ENCODE assay signal across 13 mouse cellular contexts in genomic region chr1:182679582-182679981, GRCm38 (mm10).
DNase-seq lines count a peak whose midpoint lies in the region; ATAC-seq and TF ChIP-seq lines count a peak whose summit lies in the region.
"Had no signal": no experiment of that assay in that cellular context is flagged by ENCODE, and none has a peak within 500 bp of the region (broad histone marks: within the 10 kb centered on the region; RNA-seq: fewer than 3 reads in every experiment).

No protein-coding gene starts in this region.

- H3K4me1 ChIP-seq in forebrain, embryonic 10.5 days: peaks cover 19% of the 10 kb centered on the region
- H3K4me1 ChIP-seq in forebrain, embryonic 16.5 days (replicated peaks; ENCODE audit: control insufficient read depth, insufficient read depth, low read length): peaks cover 10% of the 10 kb centered on the region
- H3K4me1 ChIP-seq in embryonic facial prominence, embryonic 10.5 days: peaks cover 32% of the 10 kb centered on the region
- peaks cover 30% of the 10 kb centered on the region for H3K4me1 ChIP-seq in kidney, embryonic 16.5 days (ENCODE audit: insufficient read depth, low read length)
- H3K4me1 ChIP-seq in lung, embryonic 16.5 days (replicated peaks; ENCODE audit: control insufficient read depth, insufficient read depth, low read length): peaks cover 16% of the 10 kb centered on the region
- peaks cover 1% of the 10 kb centered on the region; the same call in 1 of the 2 replicates for H3K4me1 ChIP-seq in heart, adult 2 months (ENCODE audit: control insufficient read depth, insufficient read depth, low read length)
- H3K4me1 ChIP-seq: liver, embryonic 15.5 days; midbrain, embryonic 12.5 days had no signal

- ATAC-seq in forebrain, embryonic 16.5 days: no peak
- 0 out of 2 replicates have a peak, but pooled peaks have one; percentile 10 for ATAC-seq in kidney, embryonic 16.5 days (ENCODE audit: low FRiP score, low TSS enrichment)
- ATAC-seq in lung, embryonic 16.5 days (ENCODE audit: low read depth): peak; percentile 75
- ATAC-seq in CD4-positive, CD25-positive, alpha-beta regulatory T cell, adult 4 months: no peak

- intact Hi-C loops in heart, adult 2 months (cut with DNase I): no loop called here

- H3K4me2 ChIP-seq in forebrain, embryonic 16.5 days (ENCODE audit: low read length): no peak overlapping the region
- no peak overlapping the region for H3K4me2 ChIP-seq in kidney, embryonic 16.5 days (replicated peaks; ENCODE audit: low read depth, low read length)
- peak overlapping the region; percentile 25; the same call in 1 of the 2 replicates for H3K4me2 ChIP-seq in lung, embryonic 16.5 days (ENCODE audit: low read depth, low read length)
- H3K4me2 ChIP-seq: liver, embryonic 15.5 days; midbrain, embryonic 12.5 days had no signal

- no peak overlapping the region for H3K9ac ChIP-seq in forebrain, embryonic 16.5 days (replicated peaks; ENCODE audit: low read depth, low read length)
- no peak overlapping the region for H3K9ac ChIP-seq in kidney, embryonic 16.5 days (replicated peaks; ENCODE audit: low read length)
- 0 out of 2 replicates have a peak overlapping the region, but pooled peaks have one; percentile 9 for H3K9ac ChIP-seq in lung, embryonic 16.5 days (ENCODE audit: low read length)
- H3K9ac ChIP-seq in heart, adult 2 months (ENCODE audit: low read depth, low read length): no peak overlapping the region
- H3K9ac ChIP-seq: liver, embryonic 15.5 days; midbrain, embryonic 12.5 days had no signal

- no peak for TF ChIP-seq POLR2A in heart, adult 2 months (IDR thresholded peaks at IDR 0.05; ENCODE audit: insufficient read depth, low read depth, low read length)

- no peaks in the 10 kb centered on the region for H3K27me3 ChIP-seq in forebrain, embryonic 10.5 days (ENCODE audit: poor library complexity, severe bottlenecking)
- H3K27me3 ChIP-seq in forebrain, embryonic 16.5 days (replicated peaks; ENCODE audit: control insufficient read depth, insufficient read depth, low read length): no peaks in the 10 kb centered on the region
- no peaks in the 10 kb centered on the region for H3K27me3 ChIP-seq in embryonic facial prominence, embryonic 10.5 days (replicated peaks; ENCODE audit: low read depth, poor library complexity, severe bottlenecking)
- H3K27me3 ChIP-seq in kidney, embryonic 16.5 days (ENCODE audit: insufficient read depth, low read length): no peaks in the 10 kb centered on the region
- H3K27me3 ChIP-seq in lung, embryonic 16.5 days (ENCODE audit: control insufficient read depth, insufficient read depth, low read depth, low read length): no peaks in the 10 kb centered on the region
- no peaks in the 10 kb centered on the region for H3K27me3 ChIP-seq in heart, adult 2 months (ENCODE audit: control insufficient read depth, insufficient read depth, low read length)
- H3K27me3 ChIP-seq: liver, embryonic 15.5 days; midbrain, embryonic 12.5 days had no signal

- no peak overlapping the region for H3K4me3 ChIP-seq in forebrain, embryonic 10.5 days
- H3K4me3 ChIP-seq in forebrain, embryonic 16.5 days (replicated peaks; ENCODE audit: low read length): no peak overlapping the region
- no peak overlapping the region for H3K4me3 ChIP-seq in embryonic facial prominence, embryonic 10.5 days
- no peak overlapping the region for H3K4me3 ChIP-seq in kidney, embryonic 16.5 days (ENCODE audit: low read length)
- H3K4me3 ChIP-seq in lung, embryonic 16.5 days (ENCODE audit: low read length): no peak overlapping the region
- H3K4me3 ChIP-seq in heart, adult 2 months: no peak overlapping the region
- H3K4me3 ChIP-seq: liver, embryonic 15.5 days; midbrain, embryonic 12.5 days had no signal

- WGBS in forebrain, embryonic 10.5 days: 65% methylated on average over 7 of the region's 7 CpGs
- 60% methylated on average over 7 of the region's 7 CpGs for WGBS in forebrain, embryonic 16.5 days
- WGBS in embryonic facial prominence, embryonic 10.5 days: 61% methylated on average over 7 of the region's 7 CpGs
- WGBS in kidney, embryonic 16.5 days: 51% methylated on average over 7 of the region's 7 CpGs
- 39% methylated on average over 7 of the region's 7 CpGs for WGBS in lung, embryonic 16.5 days
- WGBS in heart, adult 2 months: 73% methylated on average over 7 of the region's 7 CpGs

- H3K27ac ChIP-seq in forebrain, embryonic 10.5 days: 0 out of 2 replicates have a peak overlapping the region, but pooled peaks have one; percentile 6
- H3K27ac ChIP-seq in forebrain, embryonic 16.5 days (ENCODE audit: low read length): no peak overlapping the region
- peak overlapping the region; percentile 42 for H3K27ac ChIP-seq in embryonic facial prominence, embryonic 10.5 days (replicated peaks)
- peak overlapping the region; percentile 57; the same call in 1 of the 2 replicates for H3K27ac ChIP-seq in kidney, embryonic 16.5 days (ENCODE audit: low read length)
- peak overlapping the region; percentile 91 for H3K27ac ChIP-seq in lung, embryonic 16.5 days (ENCODE audit: low read length)
- H3K27ac ChIP-seq in heart, adult 2 months: no peak overlapping the region
- H3K27ac ChIP-seq: liver, embryonic 15.5 days; midbrain, embryonic 12.5 days had no signal

- no peak for DNase-seq in forebrain, embryonic 10.5 days (ENCODE audit: extremely low spot score, low spot score)
- peak; percentile 42 for DNase-seq in embryonic facial prominence, embryonic 10.5 days (ENCODE audit: low spot score)
- DNase-seq in heart, adult 2 months: no peak
- DNase-seq in adrenal gland, postnatal 10 days: no peak
- DNase-seq: cerebellum, postnatal 10 days; heart, postnatal 4 days; left cerebral cortex, postnatal 4 days had no signal

- H3K36me3 ChIP-seq in forebrain, embryonic 10.5 days (replicated peaks): no peaks in the 10 kb centered on the region
- no peaks in the 10 kb centered on the region for H3K36me3 ChIP-seq in forebrain, embryonic 16.5 days (ENCODE audit: control insufficient read depth, insufficient read depth)
- no peaks in the 10 kb centered on the region for H3K36me3 ChIP-seq in embryonic facial prominence, embryonic 10.5 days (replicated peaks)
- H3K36me3 ChIP-seq in kidney, embryonic 16.5 days (ENCODE audit: insufficient read depth, low read length): no peaks in the 10 kb centered on the region
- H3K36me3 ChIP-seq in lung, embryonic 16.5 days (ENCODE audit: control insufficient read depth, insufficient read depth, low read length): no peaks in the 10 kb centered on the region
- no peaks in the 10 kb centered on the region for H3K36me3 ChIP-seq in heart, adult 2 months (ENCODE audit: control insufficient read depth, insufficient read depth, low read length)
- H3K36me3 ChIP-seq: liver, embryonic 15.5 days; midbrain, embryonic 12.5 days had no signal

- no peak for TF ChIP-seq EP300 in heart, adult 2 months (IDR thresholded peaks at IDR 0.05; ENCODE audit: insufficient read depth, low read depth, low read length)

- TF ChIP-seq CTCF in heart, adult 2 months (IDR thresholded peaks at IDR 0.05): no peak

- H3K79me2 ChIP-seq in heart, adult 2 months (replicated peaks; ENCODE audit: control insufficient read depth, insufficient read depth, low read length): no peaks in the 10 kb centered on the region

- no peaks in the 10 kb centered on the region; the same call in 1 of the 2 replicates for H3K9me3 ChIP-seq in forebrain, embryonic 10.5 days
- H3K9me3 ChIP-seq in forebrain, embryonic 16.5 days (ENCODE audit: control insufficient read depth, low read length): no peaks in the 10 kb centered on the region
- H3K9me3 ChIP-seq in embryonic facial prominence, embryonic 10.5 days: no peaks in the 10 kb centered on the region
- no peaks in the 10 kb centered on the region for H3K9me3 ChIP-seq in kidney, embryonic 16.5 days (ENCODE audit: low read length)
- H3K9me3 ChIP-seq in lung, embryonic 16.5 days (ENCODE audit: control insufficient read depth, low read length): peaks cover under 1% of the 10 kb centered on the region; the same call in 1 of the 2 replicates
- H3K9me3 ChIP-seq: liver, embryonic 15.5 days; midbrain, embryonic 12.5 days had no signal

Comparison
In these comparisons a context has a peak if more than half of its experiments do, and no peak if none do; other contexts are left out.
1. H3K27ac ChIP-seq: peak in forebrain, embryonic 10.5 days (single experiment), embryonic facial prominence, embryonic 10.5 days (single experiment), kidney, embryonic 16.5 days (single experiment) and lung, embryonic 16.5 days (single experiment); none in forebrain, embryonic 16.5 days (single experiment) and heart, adult 2 months (single experiment).
2. ATAC-seq: peak in kidney, embryonic 16.5 days (single experiment) and lung, embryonic 16.5 days (single experiment); none in forebrain, embryonic 16.5 days (single experiment) and CD4-positive, CD25-positive, alpha-beta regulatory T cell, adult 4 months (single experiment).